Mouse (Mus musculus): ENCODE measurements at regions not wholly inside any gene's neighbourhood (a gene's known extent, or its start where the extent isn't known, plus 50 kb on each side); places are given as distances from the start of the nearest gene placed in this dataset.

DNA sequence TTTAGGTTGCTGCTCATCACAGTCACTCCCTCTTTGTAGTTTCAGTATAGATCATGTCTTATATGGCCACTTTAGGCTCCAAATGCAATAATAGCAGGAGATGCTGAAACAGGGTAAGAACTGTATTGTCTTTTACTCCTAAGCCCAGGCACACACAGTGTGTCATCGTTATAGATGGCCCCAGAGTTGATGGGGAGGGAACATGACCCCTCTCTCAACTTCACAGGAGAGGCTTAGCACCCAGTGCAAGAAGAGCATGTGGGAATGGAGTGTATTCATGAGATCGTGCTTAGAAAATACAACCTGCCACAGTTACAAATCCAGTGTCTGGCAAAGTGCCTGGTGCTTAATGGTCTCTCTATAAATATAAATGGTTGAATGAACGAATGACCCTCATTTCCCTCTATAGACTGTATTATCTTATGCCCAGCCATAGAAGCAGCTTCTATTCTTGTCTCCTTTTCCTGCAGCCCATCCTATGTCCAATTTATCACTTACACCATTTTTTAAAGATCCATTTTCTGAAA lies 363.0 kb downstream of the Sorl1 start:
- no peak for DNase-seq

DNA sequence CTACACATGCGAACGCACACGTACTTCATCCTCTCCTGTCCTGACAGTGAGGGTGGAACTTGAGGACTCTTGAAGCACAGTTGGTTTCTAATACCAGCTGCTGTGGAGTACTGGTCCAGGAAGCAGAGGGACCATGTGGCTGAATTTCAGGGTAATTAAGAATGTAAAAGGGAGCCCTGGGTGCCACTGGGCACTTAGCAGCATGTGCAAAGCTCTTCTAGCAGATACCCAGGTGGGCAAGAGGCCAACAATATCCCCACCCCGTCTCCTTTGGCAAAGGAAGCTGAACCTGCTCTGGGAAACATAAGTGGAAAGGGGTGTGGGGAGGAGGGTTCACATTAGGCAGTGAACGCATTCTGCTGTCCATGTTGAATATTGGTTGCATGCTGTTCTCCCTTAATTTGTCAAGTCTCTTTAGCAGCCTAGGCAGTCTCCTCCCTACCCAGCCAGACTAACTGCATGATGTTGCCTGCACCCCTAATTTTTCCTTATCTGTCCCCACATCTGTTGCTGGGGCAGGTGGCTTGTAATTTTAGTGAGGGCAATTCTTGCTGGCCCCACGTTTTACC lies 369.6 kb downstream of the Sorl1 start:
- DNase-seq: no peak

DNA sequence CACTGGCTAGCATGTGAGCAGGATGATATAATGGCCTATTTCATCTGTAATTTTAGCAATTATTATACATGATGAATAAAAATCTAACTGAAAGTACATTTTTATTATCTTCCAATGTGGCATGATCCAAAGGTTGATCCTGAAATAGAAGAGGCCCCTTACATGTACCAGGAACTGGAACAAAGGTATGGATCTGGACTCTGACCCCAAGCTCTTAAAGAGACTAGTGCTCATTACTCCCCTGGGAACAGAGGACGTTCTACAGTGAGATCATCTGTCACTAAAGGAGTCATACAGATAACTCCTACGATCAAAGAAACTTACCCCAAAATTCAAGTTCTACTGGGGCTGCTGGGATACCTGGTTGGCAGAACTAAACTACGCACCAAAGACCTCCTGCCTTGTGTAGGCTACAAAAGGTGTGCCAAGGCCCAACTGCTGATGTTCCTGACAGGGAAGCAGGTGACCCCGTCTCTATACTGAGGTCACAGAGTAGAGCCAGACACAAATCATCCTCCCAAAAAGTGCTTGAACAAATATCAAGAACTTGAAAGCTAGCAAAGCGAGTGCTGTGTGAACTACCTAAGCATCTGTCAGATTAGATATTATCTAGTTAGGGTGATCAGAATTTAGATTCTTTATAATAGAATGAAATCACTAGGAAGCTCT lies 378.0 kb downstream of the Sorl1 start:
- no peak for DNase-seq

DNA sequence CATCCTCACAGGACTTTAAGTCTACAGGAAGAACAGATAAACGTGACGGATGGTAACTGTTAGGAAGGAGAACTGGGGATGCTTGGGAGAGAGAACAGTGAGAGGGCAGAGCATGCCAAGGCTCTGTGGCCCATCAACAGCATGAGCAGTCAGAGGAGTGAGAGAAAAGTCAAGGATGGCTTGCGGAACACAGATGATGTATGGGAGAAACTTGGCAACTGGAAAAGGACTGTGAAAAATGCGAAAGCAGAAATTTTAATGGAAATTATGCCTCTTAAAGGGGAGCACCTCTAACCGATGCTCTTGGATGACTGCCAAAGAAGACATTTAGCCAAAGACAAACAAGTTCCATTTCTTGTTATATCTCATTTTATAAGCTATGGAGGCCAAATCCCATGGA lies 382.6 kb downstream of the Sorl1 start:
- no peak for DNase-seq

DNA sequence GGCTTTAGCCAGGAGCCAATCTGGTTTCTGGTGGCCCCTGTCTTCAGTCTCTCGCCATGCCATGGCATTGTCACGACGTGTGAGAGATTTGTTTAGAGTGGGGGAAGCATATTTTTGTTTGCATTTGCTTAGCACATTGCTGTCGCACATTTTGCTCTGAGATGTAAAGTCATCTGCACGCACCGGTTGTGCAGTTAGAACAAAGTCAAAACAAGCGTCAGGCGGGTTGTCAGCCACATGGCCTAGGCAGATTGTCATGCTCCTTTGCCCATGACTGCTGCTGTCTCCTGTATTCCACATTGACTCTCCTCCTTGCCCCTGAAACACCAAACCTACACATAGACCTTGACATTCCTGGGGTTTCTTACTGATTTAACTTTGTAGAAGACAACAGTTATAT lies 383.6 kb downstream of the Sorl1 start:
- DNase-seq: no peak

DNA sequence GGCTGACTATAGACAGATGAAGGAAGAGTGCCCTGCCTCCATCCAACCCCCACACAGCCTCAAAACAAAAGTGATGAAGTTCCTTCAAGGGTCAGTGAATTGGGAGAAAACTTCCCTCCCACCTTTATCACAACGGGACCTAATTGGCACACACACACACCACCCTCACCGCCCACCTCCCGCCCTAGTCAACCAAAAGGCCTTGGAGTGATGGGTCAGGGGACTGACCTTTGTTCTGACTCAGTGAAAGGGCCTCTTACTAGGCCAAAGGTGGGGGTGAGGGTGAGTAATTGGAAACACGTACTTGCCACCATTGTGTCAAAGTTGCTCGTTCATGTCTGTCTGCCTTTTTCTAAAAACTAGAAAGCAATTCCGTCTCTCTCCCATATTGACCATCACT lies 386.4 kb downstream of the Sorl1 start:
- no peak for DNase-seq

DNA sequence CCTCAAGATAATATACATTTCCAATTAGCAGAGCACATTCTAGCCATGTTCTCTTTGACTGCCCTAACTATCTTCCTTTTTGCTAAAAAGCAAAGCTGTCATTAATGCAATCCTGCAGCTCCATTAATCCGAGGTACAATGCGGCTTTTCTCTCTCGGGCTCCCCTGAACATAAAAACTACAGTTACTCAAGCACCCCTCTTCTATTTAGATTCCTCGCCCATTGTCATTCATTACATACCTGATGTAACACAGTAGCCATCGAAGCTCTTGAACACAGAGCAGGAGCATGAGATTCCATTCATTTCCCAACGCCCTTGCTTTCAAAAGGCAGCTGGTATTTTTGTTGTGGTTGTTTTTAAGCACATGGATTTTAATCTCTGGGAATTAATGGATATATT lies 387.2 kb downstream of the Sorl1 start:
- no peak for DNase-seq

DNA sequence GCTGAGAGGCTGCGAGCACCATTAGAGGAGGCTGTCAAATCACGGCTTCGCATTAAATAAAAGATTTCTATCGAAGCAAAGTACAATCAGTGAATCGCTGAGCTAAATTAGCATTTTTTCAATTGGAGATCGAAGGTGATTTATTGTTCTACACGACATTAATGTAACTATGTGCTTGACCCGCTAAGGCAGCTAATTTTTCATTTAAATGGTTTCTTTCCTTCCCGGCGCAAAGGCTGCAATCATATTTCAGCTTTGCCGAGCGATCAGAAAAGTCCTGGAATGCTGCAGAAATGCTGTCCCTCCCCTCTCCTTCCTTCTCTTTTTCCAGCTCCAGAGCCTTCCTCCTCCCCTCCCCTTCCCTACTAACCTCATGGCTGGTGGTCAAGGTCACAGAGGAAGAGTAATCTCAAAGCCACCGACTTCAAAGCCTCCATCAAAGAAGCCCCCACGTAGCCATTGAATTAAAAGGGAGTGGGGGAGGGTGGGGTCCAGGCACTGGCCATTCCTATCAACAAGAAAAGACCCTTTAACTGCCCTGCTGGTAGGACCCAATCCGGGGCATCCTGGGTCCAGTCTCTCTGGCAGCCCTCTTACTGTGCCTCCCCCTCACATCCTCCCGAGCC lies 387.8 kb downstream of the Sorl1 start:
- no peak for DNase-seq

DNA sequence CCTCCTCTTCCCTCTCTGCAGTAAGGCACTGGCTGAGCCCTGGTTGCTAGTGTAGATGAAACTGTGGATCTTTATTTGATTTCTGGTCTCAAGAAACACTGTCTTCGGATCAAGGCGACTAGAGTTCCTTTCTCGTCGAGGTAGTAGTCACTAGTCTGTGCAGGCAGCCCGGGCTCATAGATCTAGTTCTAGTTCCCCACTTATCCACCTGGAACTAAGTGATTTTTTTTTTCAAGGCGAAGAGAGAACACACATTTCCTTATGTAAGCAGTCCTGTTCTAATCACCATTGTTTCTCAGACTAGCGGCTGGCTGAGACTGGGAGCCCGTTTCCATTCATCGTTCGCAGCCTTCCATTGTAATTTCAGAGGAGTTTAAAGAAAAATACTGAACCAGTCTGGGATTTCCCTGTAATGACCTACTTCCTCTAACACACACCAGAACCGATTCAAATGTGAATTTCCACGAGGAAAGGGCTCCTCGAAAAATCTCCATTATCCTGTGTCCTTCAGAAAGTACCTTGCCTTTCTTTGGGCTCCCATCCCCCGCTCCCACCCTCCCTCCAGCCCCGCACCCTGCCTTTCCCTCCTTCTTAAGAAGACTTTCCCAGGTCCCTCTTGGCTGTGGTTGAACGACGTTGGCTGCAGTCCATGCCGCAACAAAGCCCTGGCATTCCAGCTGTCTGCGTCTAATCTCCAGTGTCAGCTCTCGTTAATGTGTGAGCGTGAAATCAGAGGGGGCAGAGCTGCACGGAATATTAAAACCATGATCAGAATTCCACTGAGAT lies 388.5 kb downstream of the Sorl1 start:
- no peak for DNase-seq

DNA sequence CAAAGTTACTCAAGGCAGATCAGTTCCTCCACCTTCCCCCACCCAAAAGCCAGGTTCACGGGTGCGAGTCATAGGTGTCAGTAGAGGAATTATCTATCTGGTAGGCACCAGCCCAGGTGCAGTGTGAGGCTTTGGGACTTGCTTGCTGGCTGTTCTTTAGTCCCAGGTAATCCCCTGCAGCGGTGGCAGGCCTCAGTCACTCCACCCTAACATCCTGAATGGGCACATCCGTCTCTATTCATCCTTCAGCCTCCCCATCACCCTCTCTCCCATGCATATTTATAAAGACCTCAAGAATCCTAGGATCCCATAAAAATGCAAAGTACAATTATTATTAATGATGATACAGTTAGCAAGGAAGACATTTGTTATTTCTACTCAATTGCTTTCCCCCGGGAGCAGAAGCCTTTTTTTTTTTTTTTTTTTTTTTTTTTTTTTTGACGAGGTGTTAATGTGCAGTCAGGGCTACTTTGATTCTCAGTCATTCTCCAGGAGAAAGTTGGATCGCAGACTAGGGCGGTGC lies 389.1 kb downstream of the Sorl1 start:
- no peak for DNase-seq

DNA sequence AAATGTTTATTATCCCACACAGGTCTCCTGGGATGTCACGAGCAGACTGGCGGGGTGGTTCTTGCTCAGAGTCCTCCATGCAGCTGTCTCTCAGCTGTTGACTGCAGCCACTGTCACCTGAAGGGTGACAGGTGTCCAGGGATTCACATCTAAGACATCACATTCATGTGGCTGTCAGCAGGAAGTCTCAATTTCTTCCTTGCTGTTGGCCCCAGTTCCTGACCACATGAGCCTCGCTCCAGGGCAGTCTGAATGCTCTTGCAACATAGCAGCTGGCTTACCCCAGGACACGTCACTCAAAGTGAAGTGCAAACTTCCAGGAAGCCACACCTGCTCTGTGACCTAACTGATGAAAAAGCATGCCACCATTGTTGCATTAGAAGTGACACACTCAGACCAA lies 402.5 kb downstream of the Sorl1 start:
- no peak for DNase-seq

DNA sequence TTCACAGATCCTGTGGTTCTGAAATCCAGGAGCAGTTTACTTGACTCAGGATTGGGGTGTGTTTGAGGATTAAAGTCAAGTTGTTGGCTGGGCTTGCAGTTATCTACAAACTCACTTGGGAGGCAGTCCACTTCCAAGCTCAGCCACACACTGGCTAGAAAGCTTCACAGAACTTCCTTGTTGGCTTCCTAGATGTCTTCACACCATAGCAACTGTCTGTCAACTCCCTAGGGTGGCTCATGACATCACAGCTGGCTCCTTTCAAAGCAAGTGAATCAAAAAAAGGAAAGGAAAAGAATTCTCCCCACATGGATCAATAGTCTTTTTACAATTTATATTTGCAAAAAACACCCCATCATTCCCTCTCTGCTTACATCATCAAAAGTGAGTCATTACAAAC lies 408.9 kb downstream of the Sorl1 start:
- no peak for DNase-seq

DNA sequence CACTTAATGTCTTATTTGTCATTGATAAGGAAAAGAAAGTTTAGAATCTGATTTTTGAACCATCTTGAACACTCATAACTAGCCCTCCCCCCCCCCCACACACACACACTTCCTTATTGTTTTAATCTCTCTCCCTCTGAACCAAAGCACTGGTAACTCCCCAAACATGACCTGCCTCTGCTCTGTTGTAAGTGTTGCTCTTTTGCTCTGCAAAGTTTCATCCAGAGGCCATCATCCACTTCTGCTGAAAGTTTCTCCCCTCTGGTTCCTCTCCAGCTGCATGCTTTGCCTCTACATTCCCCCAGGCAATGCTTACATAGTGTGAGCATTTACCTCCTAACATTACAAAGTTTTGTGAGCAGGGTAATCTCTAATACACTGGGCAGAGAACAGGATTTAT lies 418.1 kb downstream of the Sorl1 start:
- DNase-seq: no peak

DNA sequence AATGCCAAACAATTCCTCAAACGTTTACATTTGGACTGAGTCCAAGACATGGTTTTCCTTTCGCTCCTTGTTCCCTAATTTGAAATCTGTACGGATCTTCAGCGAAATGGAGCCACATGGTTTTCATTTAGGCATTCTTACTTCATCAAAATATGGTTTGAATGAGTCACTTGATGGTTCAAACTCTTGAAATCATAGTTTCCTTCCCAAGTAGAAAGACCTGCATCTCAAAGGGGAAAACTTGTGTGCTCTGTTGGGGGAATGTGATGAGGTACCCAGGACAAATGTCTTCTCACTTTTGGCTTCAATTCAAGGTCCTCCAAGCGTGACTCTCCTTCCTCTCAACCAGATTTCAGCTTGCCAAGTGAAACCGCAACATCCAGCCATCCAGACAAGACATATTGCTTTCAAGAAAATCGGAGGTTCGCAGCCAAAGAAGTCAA lies 418.6 kb downstream of the Sorl1 start:
- no peak for DNase-seq

DNA sequence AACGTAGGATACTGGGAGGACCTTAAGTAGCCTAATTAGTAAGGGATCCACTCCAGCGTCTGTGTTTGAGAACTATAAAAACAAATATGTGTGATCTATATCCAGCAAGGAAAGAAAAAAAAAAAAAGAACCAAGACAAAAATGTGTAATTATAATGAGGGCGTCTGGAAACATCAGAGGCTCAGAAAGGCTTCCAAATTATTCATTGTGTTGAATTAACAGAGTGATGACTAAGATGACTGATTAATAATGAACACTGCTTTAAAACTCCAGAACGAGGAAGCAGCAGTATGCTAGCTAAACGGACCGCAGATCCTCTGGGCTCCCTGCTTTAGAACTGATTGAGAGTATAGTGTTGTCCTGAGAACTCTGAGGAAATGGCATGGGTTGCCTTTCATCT lies 421.0 kb downstream of the Sorl1 start:
- no peak for DNase-seq

DNA sequence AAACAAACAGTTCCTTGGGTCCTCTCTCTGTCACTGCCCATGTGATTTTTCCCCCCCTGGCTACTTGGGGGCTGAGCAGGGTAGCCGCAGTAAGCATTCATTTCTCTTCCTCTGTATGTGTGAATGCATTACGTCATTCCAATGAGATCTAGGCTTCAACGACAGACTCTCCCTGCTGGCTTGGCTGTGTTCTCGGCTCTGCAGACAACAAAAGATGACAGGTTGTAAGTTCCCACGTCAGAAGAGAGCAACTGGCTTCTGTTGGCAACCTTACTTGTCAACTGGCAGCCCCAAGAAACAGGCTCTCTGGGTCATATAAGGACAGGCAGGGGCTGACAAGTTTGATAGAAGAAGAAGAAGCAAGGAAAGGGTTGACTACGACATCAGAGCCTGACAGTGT lies 423.4 kb downstream of the Sorl1 start:
- no peak for DNase-seq

DNA sequence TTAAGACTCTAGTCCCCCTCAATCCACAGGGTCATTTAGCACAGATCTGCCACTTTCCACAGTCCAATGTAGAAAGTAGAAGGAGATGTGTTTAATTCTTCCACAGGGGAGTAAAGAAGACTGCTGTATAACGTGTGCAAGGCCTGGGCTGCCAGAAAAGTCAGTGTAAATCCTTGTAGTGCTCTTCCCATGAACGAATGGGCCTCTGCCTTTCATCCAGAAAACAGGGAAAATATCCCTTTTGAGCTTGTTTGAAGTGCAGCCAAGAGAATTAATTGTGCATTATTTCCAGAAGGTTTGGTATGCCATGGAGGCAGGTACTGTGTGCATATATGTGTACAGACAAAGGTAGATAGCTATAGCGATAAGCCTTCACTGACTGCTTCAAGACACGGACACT lies 425.1 kb downstream of the Sorl1 start:
- DNase-seq: no peak

DNA sequence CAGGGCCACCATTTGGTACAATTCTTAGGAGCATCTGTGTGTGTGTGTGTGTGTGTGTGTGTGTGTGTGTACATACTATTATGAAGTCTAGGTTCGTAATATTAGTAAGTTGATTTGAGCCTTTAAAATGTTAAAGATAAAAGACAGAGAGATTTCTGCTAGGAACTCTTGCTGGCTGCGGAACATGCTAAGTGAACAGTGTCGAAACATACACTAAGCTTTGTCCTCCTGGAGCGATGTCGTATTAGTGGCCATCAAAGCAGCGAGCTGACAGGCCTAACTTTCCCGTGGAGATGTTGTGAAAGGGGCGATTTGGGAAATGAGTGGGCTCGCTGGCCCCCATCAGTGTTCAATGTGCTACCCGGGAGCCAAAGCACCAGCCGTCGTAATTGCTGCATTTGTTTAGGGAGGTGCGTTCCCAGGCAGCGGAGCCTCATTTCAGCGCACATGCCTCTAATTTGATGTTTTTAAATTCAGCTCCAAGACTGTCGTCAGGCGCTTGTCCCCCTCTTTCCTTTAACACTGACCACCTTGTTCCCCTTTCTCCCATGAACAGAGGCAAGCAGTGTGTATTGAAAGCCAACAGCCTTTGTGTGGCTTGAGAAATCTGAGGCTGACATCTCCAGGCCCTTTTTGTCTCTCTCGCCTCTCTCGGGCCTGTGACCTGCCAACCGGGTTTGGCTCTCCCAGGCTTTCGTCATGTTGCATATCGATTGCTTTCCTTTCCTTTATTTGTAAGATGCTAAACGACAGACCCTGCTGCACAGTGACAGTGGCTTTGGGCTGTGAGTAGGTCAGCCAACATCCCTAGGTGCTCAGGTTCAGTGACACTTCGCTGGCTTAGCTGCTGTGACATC lies 426.3 kb downstream of the Sorl1 start:
- no peak for DNase-seq

DNA sequence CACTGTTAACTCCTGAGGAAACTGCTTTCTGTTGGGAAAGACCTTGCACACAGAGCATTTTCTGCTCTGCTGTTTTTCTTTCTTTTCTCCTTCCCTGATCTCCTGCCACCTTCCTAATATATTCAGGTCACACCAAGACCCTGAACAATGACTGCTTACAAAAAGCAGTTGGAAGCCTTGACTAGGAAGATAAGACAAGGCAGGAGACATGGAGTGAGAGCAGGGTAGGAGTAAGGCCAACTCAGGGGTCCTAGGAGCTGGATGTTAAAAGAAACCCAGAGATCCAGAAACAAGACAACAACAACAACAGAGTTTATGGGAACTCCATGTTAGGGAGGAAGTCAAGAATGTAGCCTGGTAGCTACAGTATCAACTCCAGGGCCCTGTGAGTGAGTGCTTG lies 426.9 kb downstream of the Sorl1 start:
- DNase-seq: no peak

DNA sequence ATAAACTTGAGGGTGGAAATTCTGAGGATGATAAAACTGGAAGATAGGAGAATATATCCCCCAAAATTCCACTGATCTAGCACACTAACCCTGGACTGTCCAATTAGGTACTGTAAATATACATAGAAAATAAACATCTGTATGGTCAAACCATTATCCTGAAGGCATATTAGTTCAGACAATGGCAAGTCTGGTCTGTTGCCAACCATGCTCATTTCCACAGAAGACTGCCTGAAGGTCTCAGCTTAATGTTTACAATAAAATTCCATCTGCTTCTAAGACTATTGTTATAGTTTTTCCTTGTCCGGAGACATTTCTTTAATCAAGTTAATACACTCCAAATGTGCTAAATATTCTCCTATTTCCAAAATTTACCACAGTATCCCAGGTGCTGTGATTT lies 441.2 kb downstream of the Sorl1 start:
- no peak for DNase-seq

DNA sequence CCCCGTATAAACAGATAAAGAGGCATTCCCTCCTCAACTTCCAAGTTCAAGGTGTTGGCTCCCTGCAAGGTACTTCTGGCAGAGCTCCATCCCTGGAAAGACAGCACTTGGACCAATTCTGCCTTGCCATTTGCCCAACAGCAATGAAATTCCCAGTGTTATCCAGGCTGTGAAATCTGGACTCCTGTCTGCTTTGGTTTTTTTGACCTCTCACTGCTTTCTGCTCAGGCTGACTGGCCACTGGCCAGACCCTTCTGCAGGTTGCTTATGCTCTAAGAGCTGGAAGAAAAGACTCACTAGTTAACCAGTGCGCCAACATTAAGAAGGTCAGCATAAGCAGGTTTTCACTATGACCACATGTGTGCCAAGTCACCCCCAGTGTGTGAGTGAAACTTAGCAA lies 448.4 kb downstream of the Sorl1 start:
- DNase-seq: no peak

DNA sequence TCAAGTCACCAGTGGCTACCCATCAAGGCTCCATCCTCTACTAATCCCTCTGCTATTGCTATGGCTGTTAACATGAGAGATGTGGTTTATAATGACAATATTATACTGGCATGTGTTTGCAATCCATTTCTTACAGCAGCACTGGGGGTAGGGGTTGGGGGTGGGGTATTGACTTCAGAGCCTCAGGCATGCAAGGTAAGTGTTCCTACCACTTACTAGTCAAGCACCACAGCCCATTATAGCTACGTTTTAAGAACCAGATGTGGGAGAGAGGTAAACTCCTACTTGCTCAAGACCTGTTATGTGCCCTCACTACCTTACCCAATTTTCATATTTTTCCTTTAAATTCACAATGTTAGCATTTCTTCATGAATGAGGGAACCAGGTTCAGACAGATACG lies 451.1 kb downstream of the Sorl1 start:
- DNase-seq: no peak

DNA sequence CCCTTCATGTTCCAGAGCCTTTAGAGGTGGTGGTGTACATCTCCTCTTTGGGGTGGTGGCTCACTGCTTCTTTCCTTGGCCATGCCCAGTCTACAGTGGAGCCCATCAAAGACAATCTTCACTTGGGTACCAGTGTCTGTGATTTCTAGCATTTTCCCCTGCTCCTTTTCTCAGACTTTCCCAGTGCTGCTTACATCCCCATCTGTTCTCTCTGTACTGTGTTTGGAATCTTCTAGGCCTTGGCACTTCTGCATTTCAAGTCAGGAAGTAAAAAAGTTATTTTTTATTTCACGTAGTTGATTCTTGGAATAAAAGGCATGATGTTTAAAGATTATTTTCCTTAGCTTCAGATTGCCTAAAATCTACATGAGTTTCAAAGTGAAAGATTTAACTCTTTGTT lies 455.4 kb downstream of the Sorl1 start:
- no peak for DNase-seq
